Mouse (Mus musculus): Measurements from ENCODE around the gene Spdya.
"Not testable (repeated sequence)": the region's sequence is repeated elsewhere in the genome, so short reads cannot be mapped to it uniquely, and the experiment has no call there.

Spdya gene

DNA sequence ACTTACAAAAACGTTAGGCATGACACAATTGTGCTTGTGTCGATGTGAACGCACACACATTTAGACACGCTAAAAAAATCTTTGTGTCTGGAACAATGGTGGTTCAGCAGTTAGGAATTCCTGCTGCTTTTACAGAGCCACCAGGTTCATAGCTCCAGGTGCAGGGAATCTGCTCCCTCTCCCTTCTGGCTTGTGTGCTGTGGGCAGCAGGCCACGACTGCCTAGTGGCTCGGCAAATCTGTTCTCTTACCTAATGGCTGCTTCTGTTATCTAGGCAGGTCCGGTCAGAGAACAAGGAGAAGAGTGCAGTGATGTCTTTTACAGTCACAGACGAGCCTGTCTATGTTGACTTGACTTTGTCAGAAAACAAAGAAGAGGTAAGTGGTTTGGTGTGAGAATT lies 81.5 kb downstream of the Spdya start:
- no peak for DNase-seq (ENCODE audit: low spot score)

DNA sequence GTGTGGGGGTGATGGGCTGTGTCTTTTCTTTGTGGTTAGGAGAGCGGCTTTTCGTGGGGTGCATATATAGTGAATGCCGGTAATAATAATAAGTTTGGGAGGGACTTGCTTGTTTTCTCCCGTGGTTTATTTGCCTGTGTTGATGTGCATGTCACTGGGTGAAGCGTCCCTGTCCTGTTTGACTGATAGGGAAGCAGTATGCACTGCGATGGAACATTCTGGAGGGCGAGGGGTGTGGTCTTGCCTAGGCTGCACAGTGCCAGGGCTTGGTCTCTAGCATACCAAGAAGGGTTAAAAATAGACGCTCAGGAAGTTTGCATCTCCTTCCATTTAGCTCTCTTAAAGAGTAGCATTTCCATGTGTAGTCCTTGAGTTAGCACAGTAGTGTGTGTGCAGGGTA lies 84.9 kb downstream of the Spdya start:
- no peak for DNase-seq (ENCODE audit: low spot score)

DNA sequence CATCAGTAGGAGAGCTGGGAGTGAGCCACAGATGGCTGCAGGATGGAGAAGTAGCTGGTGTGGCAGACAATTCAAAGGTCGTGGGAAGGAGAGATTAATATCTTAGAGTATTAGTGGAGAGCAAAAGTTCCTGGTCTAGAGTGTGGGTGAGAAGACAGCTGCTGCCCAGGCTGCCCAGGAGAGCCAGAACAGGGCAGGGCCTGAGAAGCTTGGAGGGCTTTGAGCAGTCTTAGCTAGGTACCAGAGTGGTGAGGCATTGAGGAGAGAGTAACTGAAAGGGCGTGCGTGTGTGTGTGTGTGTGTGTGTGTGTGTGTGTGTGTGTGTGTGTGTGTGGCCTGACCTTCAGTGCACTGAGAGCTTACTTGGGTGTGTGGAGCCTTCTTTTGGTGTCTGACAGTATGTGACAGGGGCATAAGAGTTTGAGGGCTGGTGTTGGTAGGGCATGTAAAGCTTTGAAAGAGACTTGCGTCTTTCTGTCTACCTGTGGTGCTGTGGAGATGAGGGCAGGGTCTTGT lies 85.9 kb downstream of the Spdya start:
- DNase-seq (ENCODE audit: low spot score) = no peak

- DNase-seq (ENCODE audit: low spot score) = not testable (repeated sequence)
Observed at GRCm38 (mm10) chr17:71639056-71639455, 87.2 kb downstream of the Spdya start.

Measured in urinary bladder, postnatal 10 days (tissue).